In the genomic region with DNA sequence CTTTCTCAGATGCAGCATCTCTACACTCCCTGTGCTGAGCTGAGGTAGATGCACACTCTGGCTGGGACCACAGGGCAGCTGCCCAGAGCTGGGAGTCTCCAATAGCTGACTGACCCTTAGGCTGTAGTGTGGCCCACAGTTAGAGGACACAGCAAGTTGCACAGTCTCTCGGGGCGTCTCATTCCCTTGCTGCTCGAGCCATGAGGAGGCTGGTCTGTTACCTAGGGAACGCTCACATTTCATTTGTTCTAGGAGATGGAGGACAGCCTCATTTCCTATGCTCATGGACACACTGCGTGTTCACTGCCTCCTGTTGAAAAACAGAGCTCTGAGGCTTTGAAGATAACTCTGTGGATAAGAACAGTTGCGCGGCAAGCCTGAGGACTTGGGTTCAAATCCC, we compare ENCODE assay signal across 14 mouse cellular contexts.
DNase-seq lines count a peak whose midpoint lies in the region; ATAC-seq and TF ChIP-seq lines count a peak whose summit lies in the region.
"Had no signal": no experiment of that assay in that cellular context is flagged by ENCODE, and none has a peak within 500 bp of the region (broad histone marks: within the 10 kb centered on the region; RNA-seq: fewer than 3 reads in every experiment).

No protein-coding gene starts in this region.

- H3K4me1 ChIP-seq in embryonic fibroblast, embryonic 13.5 days (ENCODE audit: control insufficient read depth, insufficient read depth, low read length): peaks cover 8% of the 10 kb centered on the region
- H3K4me1 ChIP-seq in olfactory bulb, adult 2 months (ENCODE audit: control insufficient read depth, insufficient read depth, low read length): peaks cover 46% of the 10 kb centered on the region
- H3K4me1 ChIP-seq in kidney, embryonic 16.5 days (ENCODE audit: insufficient read depth, low read length): peaks cover 20% of the 10 kb centered on the region

- TF ChIP-seq POLR2A in embryonic fibroblast, embryonic 13.5 days (IDR thresholded peaks at IDR 0.05; ENCODE audit: low read depth, low read length): no peak
- no peak for TF ChIP-seq POLR2A in olfactory bulb, adult 2 months (IDR thresholded peaks at IDR 0.05; ENCODE audit: insufficient read depth, low read depth, low read length)

- no peaks in the 10 kb centered on the region for H3K36me3 ChIP-seq in kidney, embryonic 16.5 days (ENCODE audit: insufficient read depth, low read length)
- H3K36me3 ChIP-seq: forebrain, embryonic 12.5 days had no signal

- H3K4me3 ChIP-seq in embryonic fibroblast, embryonic 13.5 days (ENCODE audit: insufficient read depth, low read length): no peak overlapping the region
- no peak overlapping the region for H3K4me3 ChIP-seq in olfactory bulb, adult 2 months (ENCODE audit: insufficient read depth, low read depth, low read length)
- H3K4me3 ChIP-seq in kidney, embryonic 16.5 days (ENCODE audit: low read length): no peak overlapping the region
- H3K4me3 ChIP-seq: forebrain, embryonic 12.5 days; heart, adult 2 months had no signal

- no peaks in the 10 kb centered on the region for H3K27me3 ChIP-seq in kidney, embryonic 16.5 days (ENCODE audit: insufficient read depth, low read length)
- H3K27me3 ChIP-seq: forebrain, embryonic 12.5 days had no signal

- no peak overlapping the region for H3K4me2 ChIP-seq in kidney, embryonic 16.5 days (replicated peaks; ENCODE audit: low read depth, low read length)
- H3K4me2 ChIP-seq: forebrain, embryonic 12.5 days had no signal

- no peak overlapping the region for H3K9ac ChIP-seq in kidney, embryonic 16.5 days (replicated peaks; ENCODE audit: low read length)
- H3K9ac ChIP-seq: forebrain, embryonic 12.5 days had no signal

- TF ChIP-seq CTCF in embryonic fibroblast, embryonic 13.5 days (IDR thresholded peaks at IDR 0.05; ENCODE audit: borderline replicate concordance, insufficient read depth, low read length): no peak
- no peak for TF ChIP-seq CTCF in olfactory bulb, adult 2 months (IDR thresholded peaks at IDR 0.05; ENCODE audit: insufficient read depth, low read depth, low read length)

- 0 out of 2 replicates have a peak overlapping the region, but pooled peaks have one; percentile 12 for H3K27ac ChIP-seq in embryonic fibroblast, embryonic 13.5 days (ENCODE audit: insufficient read depth, low read length)
- H3K27ac ChIP-seq in olfactory bulb, adult 2 months (ENCODE audit: insufficient read depth, low read depth, low read length): peak overlapping the region; percentile 95
- no peak overlapping the region for H3K27ac ChIP-seq in kidney, embryonic 16.5 days (ENCODE audit: low read length)
- H3K27ac ChIP-seq: forebrain, embryonic 12.5 days; heart, adult 2 months had no signal

- 49% methylated on average over 7 of the region's 7 CpGs for WGBS in olfactory bulb, adult 2 months
- 66% methylated on average over 7 of the region's 7 CpGs for WGBS in kidney, embryonic 16.5 days

- ATAC-seq in kidney, embryonic 16.5 days (ENCODE audit: low FRiP score, low TSS enrichment): no peak

- DNase-seq in layer of hippocampus, adult 9-11 months: peak; percentile 55
- DNase-seq in layer of hippocampus, postnatal 25 days (ENCODE audit: extremely low spot score in 1 of 2, low spot score in 1 of 2): no peak
- peak; percentile 43 for DNase-seq in right cerebral cortex, postnatal 25 days
- no peak for DNase-seq in right cerebral cortex, postnatal 14 days
- DNase-seq in embryo, embryonic 9.5 days (ENCODE audit: extremely low spot score): no peak
- DNase-seq: heart, adult 2 months; kidney, postnatal 25 days; layer of hippocampus, postnatal 36 days; lung, adult 18-20 months; lung, postnatal 4 days had no signal

- peaks cover 4% of the 10 kb centered on the region; the same call in 1 of the 2 replicates for H3K9me3 ChIP-seq in kidney, embryonic 16.5 days (ENCODE audit: low read length)
- H3K9me3 ChIP-seq: forebrain, embryonic 12.5 days had no signal

Comparison
In these comparisons a context has a peak if more than half of its experiments do, and no peak if none do; other contexts are left out.
1. DNase-seq: peak in layer of hippocampus, adult 9-11 months (single experiment) and right cerebral cortex, postnatal 25 days (single experiment); none in layer of hippocampus, postnatal 25 days (0 of 2), right cerebral cortex, postnatal 14 days (single experiment) and embryo, embryonic 9.5 days (single experiment).